Mouse (Mus musculus) kidney, postnatal 14 days (tissue): ENCODE measurements around the gene Tepsin.

Source experiments
- DNase-seq: peaks from one replicate; pipeline ENCODE4 v3.0.0; 2022; ENCODE audit warnings: mixed read lengths

Tepsin gene

DNA sequence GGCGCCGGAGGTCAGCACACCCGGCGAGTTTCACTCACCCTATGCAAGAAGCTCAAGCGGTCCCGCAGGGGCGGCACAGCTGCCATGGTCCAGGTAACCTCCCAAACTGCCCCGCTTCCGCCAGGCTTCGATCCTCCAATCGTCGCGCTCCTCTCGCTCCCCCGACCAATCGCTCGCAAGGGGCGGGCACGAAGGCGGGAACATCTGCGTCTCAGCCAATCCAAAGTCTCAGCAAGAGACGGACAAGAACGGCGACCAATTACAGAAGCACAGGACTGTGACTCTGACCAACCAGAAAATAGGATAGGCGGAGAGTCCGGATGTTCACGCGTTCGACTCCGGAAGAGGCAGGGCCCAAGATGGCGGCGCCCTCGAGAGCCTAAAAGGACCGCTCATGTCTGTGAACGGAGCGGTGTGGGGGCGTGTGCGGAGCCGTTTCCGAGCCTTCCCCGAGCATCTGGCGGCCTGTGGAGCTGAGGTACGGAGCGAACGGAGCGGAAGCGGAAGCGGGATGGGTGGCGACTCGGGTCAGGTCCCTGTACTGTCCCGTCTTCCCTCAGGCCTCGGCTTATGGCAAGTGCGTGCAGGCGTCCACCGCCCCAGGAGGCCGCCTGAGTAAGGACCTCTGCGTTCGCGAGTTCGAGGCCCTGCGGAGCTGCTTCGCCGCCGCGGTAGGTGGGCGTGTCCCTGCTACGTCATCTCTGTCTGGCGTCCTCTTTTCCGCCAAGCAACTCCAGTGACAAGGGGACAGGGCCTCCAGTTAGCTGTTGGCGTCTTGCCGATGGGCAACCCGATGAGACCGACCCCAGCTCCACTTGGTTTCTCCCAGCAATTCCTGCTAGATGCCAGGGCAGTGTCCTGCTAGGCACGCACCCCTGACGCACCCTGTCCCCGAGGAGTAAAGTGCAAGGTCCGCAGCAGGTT is at the start of gene Tepsin, which contains the start of gene Ndufaf8:
Tepsin (minus strand) TSS at position 144 of the 924 bp plus-strand sequence.
Ndufaf8 (plus strand) TSS at position 341 of the 924 bp plus-strand sequence.
- DNase-seq: peak; percentile 99

DNA sequence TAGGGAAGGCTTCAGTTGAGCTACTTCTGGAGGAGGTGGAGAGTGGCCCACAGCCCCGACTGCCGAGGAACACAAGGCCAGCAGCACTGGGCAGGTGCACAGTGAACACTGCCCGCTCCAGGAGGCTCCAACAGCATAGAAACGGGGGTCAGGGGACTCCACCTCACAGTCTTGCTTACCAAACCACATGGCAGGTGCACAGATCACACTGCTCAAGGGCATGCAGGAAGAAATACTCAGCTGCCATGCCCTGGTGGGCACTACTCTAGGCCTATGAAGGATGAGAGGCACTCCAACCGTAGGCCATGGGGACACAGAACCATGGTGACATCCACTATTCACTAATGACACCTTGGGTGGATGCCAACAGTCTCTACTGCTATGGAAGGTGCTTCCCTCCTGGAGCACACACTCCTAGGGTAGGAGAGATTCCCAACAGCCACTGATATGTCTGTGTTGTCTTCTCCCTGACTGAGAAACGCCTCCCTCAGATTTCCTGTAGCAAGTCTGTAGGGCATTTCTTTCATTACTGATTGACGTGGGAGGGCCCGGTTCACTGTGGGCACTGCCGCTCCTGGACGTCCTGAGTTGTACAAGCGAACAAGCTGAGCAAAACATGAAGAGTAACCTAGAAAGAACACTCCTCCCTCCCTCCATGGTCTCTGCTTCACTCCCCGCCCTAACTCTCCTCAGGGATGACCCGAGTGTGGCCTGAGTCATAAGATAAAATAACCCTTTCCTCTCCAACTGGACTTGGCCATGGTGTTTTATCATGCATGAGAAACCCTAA is 45.4 kb upstream of the Tepsin start:
- peak; percentile 81 for DNase-seq

DNA sequence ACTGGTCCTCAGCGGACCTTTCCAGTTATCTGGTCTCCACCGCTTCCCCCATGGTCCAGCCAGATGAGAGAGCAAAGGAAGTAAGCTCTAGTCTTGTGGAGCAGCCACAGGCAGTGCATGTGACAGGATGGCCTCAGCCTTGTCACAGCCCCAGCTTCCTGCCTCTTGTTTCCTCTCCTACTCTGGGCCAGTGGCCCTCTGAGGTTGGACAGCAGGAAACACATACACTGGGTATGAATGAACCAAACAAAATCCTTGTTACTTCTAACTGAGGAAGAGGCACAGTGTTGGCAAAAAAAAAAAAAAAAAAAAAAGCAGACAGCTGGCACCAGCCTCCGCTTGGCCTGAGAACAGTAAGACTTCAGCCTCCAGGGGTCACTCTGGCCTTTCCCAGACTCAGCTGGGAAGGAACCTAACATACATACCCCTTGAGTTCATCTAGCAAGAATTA is 44.1 kb upstream of the Tepsin start:
- DNase-seq: peak; percentile 85

DNA sequence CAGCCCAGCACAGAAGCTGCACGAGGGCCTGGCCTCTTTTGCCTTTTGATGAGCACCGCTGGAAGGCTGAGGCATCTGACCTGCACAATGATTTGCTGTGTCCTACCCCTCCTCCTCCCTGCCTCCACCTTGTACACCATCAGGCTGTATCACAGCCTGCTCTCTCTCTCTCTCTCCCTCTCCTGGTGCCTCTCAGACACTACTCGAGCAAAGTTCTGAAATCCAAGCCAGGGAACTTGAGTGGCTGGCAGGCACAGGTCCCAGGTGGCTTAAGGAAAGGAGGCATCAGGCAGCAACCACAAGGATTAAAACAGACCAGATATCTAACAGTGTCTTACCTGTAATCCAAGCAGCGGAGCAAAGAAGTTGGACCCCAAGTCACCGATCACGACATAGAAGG is 41.7 kb upstream of the Tepsin start:
- DNase-seq: no peak

DNA sequence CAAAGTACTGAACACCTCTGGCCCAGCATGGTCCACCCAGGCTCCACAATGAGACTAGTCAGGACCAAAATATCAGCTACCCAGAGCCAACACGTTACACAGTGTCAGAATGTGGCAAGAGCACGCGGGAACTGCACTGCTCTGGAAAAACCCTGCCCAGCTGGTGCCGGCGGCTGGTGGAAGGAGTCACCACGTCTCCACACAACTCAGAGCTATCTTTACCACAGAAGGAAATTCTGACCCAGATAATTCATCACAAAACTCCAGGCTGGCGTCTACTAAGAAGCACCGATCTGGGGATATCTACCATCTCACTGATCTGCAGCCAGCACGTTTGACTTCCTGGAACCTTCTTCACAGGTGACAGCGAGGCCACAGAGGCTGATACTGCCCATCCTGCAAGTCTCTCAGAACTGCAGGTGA is 40.8 kb upstream of the Tepsin start:
- no peak for DNase-seq

DNA sequence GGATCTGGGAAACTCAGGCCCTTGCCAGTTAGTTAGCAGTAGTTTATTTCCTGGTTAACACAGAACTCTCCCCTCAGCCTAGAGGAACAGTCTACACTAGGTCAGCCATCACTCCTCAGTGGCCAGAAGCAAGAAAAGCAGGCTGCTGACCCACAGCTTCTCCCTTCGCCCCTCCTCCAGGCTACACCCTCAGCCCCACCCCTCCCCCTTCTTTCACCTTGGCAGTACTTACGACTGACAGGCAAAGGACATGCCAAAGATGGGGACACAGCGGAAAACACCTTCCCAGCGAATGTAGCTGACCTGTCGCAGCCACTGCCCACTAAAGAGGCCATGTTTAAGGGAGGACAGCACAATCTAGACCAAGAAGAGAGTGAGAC is 39.1 kb upstream of the Tepsin start:
- DNase-seq: peak; percentile 53

DNA sequence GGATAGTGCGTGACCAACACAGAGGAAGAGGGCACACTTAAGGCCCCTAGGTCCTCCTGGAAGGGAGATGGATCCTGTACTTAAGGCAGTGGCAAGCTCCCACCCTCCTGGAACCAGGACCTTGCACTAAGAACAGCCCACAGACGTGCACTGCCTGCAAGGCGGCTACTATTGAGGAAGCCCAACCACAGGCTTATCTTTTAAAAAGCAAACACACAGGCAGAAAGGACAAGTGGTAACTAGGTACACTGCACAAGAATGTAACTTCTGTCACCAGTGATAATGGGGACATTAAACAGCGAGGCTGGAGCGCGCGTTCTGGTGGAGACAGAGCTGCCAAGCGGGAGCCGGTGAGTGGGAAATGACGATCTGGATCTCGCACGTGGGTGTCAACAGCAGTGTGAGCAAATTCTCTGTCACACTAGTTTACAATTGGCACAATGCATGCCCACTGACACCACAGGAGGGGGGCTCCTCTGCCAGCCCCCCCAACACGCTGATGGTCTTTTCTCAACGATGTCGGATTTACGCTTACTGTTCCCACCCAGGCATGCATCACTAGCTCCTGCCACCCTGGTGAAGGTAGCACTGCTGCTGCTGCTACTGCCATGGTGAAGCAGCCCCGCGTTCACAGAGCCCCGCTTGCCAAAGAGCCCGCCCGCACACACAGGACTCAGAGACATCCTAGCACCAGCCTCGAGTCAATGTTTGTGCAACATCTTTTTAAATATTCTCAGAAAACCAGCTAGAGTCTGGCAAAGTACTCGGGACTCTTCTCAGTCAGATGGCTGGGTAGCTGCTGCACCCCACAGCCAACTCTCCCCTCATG is 38.5 kb upstream of the Tepsin start:
- no peak for DNase-seq

DNA sequence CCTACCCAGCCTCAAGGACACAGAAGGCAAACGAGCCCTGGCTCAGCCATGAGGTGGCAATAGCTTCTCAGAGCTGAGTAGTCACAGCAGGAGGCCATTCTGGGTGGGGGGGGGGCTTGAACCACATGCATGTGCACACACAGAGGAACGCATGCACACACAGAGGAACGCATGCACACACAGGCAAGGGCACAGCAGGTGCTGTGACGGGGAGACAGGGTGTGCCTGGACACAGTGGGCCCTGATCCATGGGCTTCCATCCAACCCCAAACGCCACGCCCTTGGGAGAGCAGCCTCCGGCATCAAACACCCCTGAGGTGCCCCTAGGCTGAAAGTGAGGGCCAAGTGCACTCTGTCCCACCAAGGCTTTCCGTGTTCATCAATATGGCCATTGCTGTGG is 37.7 kb upstream of the Tepsin start:
- no peak for DNase-seq

DNA sequence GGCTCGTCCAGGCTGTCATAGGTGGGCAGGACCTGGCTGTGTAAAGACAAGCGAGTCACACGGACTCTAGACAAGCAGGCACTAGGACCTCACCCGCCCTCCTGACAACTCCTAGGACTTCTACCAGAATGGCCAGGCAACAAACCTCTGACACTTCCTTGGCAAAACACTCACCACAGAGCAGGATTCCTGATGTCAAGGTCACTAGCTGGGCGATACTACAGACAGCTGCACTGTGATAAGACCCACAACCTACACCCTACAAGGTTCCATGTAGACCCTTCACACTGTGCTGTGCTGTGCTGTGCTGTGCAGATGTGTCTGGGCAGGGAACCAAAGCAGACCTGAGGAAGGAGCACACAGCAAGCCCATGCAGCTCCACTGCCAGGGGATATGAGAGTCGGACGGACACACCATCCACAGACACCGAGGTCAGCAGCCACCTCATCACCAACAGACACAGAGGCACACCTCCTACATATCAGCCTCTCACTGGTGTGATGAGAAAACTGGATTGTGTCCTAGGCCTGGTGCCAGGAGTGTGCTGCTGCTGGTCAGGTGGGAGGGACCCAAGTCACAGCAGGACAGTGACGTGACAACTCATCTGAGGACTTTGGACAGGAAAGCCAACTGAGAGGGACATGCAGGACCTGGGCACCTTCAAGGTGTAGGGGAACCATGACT is 36.5 kb upstream of the Tepsin start:
- no peak for DNase-seq

DNA sequence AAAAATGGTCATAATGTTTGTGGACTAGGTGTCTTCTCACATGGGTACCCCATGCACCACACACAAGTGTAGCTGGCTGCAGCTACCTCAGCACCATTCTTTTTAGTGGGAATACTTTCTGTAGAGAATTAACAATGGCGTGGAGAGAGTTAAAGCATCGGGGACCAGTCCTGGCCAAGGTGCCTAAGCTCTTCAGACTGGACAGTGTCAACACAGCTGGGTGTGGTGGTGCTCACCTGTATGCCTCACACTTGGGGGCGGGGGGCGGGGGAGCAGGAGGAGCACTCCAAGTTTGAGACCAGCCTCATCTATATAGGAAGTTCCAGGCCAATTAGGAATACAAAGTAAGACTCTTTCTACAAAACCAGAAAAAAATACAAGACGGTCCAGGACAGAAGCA is 35.6 kb upstream of the Tepsin start:
- no peak for DNase-seq

DNA sequence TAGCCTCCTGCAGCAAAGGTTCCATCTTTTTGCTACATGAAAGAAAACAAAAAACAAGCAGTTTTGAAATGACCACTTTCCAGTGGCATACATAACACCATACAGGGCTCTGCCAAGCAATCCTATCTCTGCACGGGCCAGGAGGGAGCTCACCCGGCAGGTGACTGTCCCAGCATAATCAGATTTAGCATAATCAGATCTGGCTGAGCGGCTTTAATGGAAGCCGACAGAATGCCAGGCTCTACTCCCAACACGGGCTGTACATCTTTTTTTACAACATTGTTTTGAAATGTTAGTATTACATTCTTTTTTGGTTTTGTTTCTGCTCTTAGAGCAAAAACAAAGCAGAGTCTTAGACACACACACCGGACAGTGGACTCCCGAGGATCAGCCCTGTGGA is 30.8 kb upstream of the Tepsin start:
- no peak for DNase-seq

DNA sequence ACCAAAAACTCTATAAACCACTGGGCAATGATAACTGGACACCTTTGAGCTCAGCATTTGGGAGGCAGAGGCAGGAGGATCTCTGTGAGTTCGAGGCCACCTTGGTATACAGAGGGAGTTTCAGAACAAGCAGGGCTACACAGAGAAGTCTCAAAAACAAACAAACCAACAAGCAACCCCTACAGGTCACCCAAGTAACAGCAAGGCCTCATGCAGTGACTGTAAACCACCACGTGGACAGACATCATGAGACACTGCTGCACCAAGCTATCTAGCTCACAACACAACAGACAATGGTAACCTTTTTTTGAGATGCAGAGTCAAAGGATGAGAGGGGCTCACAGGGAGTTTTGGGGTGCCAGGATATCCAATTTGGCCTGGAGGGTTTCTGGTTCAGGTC is 28.3 kb upstream of the Tepsin start:
- DNase-seq: no peak

DNA sequence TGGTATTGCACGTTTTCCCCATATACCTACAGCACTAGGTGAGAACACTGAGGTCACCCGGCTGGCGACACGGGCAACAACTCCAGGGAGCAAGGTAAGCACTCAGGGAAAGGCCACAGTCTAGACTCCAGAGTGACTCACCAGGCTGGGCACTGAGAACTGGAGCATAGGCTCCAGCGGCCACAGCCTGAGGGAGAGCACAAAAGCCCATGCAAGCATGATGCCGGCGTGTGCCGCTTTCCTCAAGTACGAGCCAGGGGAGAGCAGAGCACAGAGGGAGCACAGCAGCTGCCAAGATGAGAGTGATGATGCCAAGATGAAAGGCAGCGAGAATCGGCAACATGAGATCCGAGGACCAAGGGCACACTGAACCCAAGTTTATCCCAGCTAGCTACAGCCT is 23.6 kb upstream of the Tepsin start:
- no peak for DNase-seq

DNA sequence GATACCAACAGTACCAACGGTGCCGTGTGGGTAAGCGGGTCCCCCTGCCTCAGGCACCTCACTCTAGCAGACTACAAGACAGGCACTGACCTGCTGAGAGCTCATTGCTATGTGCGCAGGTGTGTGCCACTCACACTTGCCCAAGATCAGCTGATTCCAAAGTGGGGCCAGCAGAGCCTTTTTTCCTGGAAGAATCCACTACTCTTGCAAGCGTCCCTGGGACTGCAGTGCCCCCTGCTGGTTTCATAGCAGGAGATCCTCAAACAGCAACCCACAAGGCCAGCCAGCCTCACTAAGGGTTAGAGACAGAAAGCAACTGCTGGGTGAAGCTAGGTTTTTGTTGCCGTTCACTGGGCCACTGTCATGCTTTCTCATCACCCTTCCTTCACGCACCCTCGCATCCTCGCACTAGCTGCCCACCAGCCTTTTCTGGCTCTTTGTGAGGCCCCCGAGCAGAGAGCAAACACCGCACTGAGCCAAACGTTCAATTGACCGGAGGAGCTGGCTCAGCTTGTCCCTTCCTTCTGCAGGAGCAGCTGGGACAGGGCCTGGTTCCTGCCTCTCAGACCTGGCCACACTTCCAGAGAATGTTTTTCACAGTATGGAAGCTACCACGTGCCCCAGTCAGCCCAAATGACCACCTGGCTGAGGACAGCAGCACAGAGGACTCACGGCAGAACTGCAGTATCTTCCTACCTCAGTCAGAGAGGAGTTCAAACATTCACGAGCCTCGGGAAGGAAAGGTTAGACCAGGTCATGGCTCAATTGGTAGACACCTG is 22.3 kb upstream of the Tepsin start:
- DNase-seq: peak; percentile 75

DNA sequence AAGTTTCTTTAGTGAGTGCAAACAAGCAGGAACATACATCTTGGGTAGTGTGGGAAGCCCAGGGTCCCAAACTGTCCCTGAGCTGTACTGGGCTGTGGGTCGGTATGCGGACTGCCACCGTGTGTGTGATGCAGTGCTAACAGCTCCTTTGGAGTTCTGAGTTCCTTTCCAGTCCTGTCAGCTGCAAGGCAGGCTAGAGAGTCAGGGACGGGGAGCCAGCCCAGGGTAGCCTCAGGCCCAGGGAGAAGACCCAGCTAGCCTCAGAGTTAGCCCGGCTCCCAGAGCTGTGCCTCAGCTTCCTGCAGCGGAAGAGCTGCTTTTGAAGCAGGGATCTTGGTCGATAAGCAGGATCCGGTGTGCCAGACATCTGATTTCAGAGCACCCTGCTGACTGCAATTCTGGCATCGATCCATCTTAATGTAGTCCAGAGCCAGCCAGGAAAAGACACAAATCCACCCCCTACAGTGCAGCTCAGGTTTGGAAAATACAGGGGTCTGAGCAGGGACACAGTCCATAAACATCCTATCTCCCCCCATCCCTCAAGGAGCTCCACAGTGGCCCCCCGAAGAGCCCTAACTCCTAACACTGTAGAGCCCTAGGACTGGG is 21.5 kb upstream of the Tepsin start:
- DNase-seq: no peak

DNA sequence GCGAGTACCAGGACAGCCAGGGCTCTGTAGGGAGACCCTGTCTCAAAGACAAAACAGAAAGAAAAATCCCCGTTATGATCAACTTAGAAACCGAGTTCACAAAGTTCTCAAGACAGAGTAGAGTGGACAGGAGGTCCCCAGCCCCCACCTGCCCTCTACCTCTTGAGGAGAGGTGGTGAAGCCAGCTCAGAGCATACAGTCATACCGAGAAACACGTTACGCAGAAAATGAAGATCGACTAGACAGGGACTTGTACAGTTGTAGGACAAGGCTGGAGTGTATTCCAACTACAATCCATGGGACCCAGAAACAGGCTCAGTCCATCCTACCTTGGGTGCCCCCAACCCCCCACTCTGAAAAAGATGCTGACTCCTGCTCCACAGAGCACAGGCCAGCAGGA is 20.6 kb upstream of the Tepsin start:
- no peak for DNase-seq

DNA sequence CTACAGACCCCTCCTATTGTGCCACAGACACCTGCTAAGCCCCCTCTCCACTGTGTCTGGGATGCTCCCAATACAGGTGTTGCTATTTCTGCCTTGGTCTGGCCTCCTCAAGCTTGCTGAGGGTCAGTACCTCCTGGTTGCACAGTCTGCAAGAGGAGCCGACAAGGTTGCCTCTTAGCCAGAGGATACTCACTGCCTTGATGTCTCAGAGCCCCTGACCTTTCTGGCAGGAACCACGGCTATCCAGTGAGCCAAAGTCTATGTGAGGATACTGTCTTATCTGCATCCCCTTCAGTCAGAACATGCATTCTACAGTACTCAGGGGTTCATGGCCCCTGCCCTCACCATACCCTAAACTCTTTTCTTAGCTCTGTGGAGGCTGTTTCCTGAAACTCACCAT is 19.1 kb upstream of the Tepsin start:
- DNase-seq: no peak

DNA sequence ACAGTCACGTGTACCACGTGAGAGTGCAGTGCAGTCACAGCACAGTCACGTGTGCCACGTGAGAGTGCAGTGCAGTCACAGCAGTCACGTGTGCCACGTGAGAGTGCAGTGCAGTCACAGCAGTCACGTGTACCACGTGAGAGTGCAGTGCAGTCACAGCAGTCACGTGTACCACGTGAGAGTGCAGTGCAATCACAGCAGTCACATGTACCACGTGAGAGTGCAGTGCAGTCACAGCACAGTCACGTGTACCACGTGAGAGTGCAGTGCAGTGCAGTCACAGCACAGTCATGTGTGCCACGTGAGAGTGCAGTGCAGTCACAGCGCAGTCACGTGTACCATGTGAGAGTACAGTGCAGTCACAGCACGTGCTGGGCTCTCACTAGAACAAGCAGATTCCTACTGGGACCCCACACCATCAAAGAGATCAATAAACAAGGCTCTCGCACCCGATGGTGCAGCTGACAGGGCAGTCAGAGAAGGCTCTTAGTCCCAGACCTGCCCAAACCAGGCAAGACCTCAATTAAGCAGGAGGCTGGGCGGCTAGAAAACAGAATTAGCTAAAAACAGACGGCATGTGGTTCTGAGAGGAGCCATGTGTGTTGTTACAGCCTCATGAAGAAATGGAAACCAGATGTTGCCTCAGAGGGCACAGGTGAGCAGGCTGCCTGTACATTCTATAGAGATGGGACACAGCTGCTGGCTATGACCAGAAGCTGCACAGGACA is 16.1 kb upstream of the Tepsin start:
- DNase-seq: no peak

DNA sequence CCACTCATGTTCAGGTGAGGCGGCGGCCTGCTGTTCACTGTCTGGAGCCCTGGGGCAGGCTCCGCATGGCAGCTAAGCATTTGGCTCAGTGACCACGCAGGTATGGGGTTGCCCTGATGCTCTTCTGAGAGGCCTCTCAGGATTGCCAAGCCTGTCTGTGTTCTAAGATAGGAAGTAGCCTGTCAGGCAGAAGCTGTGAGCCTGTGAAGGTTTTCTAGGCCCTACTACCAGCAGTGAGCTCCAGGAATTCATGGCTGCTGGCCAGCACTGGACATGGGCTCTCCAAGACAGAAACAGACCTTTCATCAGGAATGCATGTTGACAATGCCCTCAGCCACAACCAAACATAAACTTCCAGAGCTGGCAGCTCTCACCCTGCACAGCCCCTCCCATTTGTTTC is 13.6 kb upstream of the Tepsin start:
- peak; percentile 76 for DNase-seq

DNA sequence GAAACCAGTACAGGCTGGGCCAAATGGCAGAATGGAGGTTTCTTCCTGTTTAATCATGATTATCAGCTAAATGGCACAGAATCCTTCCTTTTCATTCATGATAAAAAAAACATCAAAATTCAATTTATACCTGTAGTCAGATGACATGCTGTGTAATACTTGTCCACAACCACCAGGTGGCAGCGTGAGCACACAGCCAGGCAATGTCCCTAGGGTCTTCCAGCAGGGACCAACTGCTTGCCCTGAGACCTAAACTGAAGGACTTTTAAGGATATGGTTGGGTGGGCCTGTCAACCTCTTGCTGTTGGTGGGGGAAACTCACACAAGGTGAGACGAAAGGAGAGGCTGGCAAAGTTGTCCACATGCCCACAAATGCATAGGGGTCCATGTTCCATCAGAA is 12.5 kb upstream of the Tepsin start:
- peak; percentile 60 for DNase-seq
